Mouse (Mus musculus): ENCODE measurements around the gene Gm9732. TPM values are rescaled to one million over a fixed set of nuclear protein-coding genes. Genes with fewer than 3 reads are reported as not detected.
"Not testable (repeated sequence)": the region's sequence is repeated elsewhere in the genome, so short reads cannot be mapped to it uniquely, and the experiment has no call there.

The Gm9732 gene
- polyA plus RNA-seq, 1 experiment from 2014 or later = 0.34 TPM

DNA sequence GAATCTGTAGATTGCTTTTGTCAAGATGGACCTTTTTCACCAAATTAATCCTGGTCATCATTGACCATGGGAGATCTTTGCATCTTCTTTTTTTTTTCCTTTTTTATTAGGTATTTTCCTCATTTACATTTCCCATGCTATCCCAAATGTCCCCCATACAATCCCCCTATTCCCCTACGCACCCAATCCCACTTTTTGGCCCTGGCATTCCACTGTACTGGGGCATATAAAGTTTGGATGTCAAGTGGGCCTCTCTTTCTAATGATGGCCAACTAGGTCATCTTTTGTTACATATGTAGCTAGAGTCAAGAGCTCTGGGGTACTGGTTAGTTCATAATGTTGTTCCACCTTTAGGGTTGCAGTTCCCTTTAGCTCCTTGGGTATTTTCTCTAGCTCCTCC lies 62.8 kb downstream of the Gm9732 start:
- not testable (repeated sequence) for DNase-seq (ENCODE audit: low spot score); H3K4me1 ChIP-seq (replicated peaks; ENCODE audit: insufficient read depth, low read length); ATAC-seq (replicated peaks; ENCODE audit: low FRiP score, low read depth); H3K9me3 ChIP-seq (replicated peaks; ENCODE audit: low read length); H3K4me2 ChIP-seq (ENCODE audit: low read length); H3K4me3 ChIP-seq (replicated peaks; ENCODE audit: low read depth, low read length); H3K36me3 ChIP-seq (ENCODE audit: insufficient read depth, low read length); H3K9ac ChIP-seq (ENCODE audit: low read depth, low read length); H3K27ac ChIP-seq; H3K27me3 ChIP-seq (ENCODE audit: insufficient read depth, low read length)
- 62% methylated on average over 1 of the region's 1 CpGs for WGBS

DNA sequence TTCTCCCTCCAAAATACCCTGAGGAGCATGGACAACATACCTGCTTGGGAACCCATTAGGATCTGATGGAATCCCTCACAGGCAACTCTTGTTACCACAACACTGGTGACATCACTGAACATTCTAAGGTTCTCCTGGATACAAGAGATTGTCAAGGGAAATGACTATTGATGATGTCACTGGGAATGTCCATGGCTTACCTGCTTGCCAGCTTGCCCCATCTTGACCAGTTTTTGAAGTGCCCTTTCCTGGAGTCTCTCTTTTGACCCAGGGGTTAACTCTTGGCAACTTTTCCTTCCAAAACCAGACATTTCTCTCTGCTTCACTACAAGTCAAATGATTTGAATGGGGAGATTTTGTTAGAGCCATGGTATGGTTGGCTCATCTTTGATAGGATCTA lies 72.9 kb downstream of the Gm9732 start, which contains the start of gene 1700001F09Rik:
TSS of gene 1700001F09Rik (minus strand) at position 101 of the 400 bp plus-strand sequence.
- not testable (repeated sequence) for H3K9ac ChIP-seq (ENCODE audit: low read depth, low read length); H3K4me3 ChIP-seq (replicated peaks; ENCODE audit: low read depth, low read length); H3K27me3 ChIP-seq (ENCODE audit: insufficient read depth, low read length); H3K9me3 ChIP-seq (replicated peaks; ENCODE audit: low read length); ATAC-seq (replicated peaks; ENCODE audit: low FRiP score, low read depth); H3K36me3 ChIP-seq (ENCODE audit: insufficient read depth, low read length); H3K4me1 ChIP-seq (replicated peaks; ENCODE audit: insufficient read depth, low read length); H3K4me2 ChIP-seq (ENCODE audit: low read length); H3K27ac ChIP-seq; DNase-seq (ENCODE audit: low spot score)

DNA sequence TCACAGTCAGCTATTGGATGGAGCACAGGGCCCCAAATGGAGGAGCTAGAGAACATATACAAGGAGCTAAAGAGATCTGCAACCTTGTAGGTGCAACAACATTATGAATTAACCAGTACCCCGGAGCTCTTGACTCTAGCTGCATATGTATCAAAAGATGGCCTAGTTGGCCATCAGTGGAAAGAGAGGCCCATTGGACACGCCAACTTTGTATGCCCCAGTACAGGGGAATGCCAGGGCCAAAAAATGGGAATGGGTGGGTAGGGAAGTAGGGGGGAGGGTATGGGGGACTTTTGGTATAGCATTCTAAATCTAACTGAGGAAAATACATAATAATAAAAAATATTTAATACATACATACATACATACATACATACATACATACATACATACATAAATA lies 78.1 kb downstream of the Gm9732 start:
- ATAC-seq (replicated peaks; ENCODE audit: low FRiP score, low read depth) = not testable (repeated sequence)

More for the DNA sequence above, 78.1 kb downstream of the Gm9732 start:
- H3K9me3 ChIP-seq (replicated peaks; ENCODE audit: low read length); H3K9ac ChIP-seq (ENCODE audit: low read depth, low read length); H3K4me2 ChIP-seq (ENCODE audit: low read length); H3K36me3 ChIP-seq (ENCODE audit: insufficient read depth, low read length); DNase-seq (ENCODE audit: low spot score); H3K27ac ChIP-seq; H3K4me3 ChIP-seq (replicated peaks; ENCODE audit: low read depth, low read length); H3K27me3 ChIP-seq (ENCODE audit: insufficient read depth, low read length); H3K4me1 ChIP-seq (replicated peaks; ENCODE audit: insufficient read depth, low read length): not testable (repeated sequence)
- WGBS = 91% methylated on average over 2 of the region's 2 CpGs

Other genes starting within 250 kb of the Gm9732 start
- gene Gm8094, start 198.4 kb upstream of the Gm9732 start, polyA plus RNA-seq (2015; fragmentation: Nextera tagmentation; extraction: Ambion mirVana) = not detected in 2 replicates
- gene Gm8104, start 174.4 kb upstream of the Gm9732 start, polyA plus RNA-seq (2015; fragmentation: Nextera tagmentation; extraction: Ambion mirVana) = not detected in 2 replicates
- gene Gm7233, start 95.2 kb upstream of the Gm9732 start, polyA plus RNA-seq (2015; fragmentation: Nextera tagmentation; extraction: Ambion mirVana) = not detected in 2 replicates
- gene Gm8122, start 39.7 kb upstream of the Gm9732 start, polyA plus RNA-seq (2015; fragmentation: Nextera tagmentation; extraction: Ambion mirVana) = not detected in 2 replicates
- not detected in 2 replicates for gene Gm8126, start 16.4 kb upstream of the Gm9732 start, polyA plus RNA-seq (2015; fragmentation: Nextera tagmentation; extraction: Ambion mirVana)
- gene Gm8127, start 18.8 kb downstream of the Gm9732 start, polyA plus RNA-seq (2015; fragmentation: Nextera tagmentation; extraction: Ambion mirVana) = not detected in 2 replicates
- not detected in 2 replicates for gene 1700001F09Rik, start 72.8 kb downstream of the Gm9732 start, polyA plus RNA-seq (2015; fragmentation: Nextera tagmentation; extraction: Ambion mirVana)
- gene Gm8138, start 141.3 kb downstream of the Gm9732 start, polyA plus RNA-seq (2015; fragmentation: Nextera tagmentation; extraction: Ambion mirVana) = not detected in 2 replicates